Mouse (Mus musculus): ENCODE results near the gene Dnah7a. TPM values are rescaled to one million over a fixed set of nuclear protein-coding genes. Genes with fewer than 3 reads are reported as not detected.

The Dnah7a gene
- total RNA-seq, 1 experiment: 0.98 TPM

- Histone ChIP-seq H3K4me3 (ENCODE audit: insufficient read depth in 1 of 2, low read depth in 1 of 2, low read length in 2 of 2, poor library complexity in 1 of 2, severe bottlenecking in 1 of 2) (no peak overlapping the region), H3K4me1 (ENCODE audit: control insufficient read depth in 2 of 2, insufficient read depth in 2 of 2, low read length in 2 of 2, poor library complexity in 1 of 2) (no peaks in the 10 kb centered on the region), H3K36me3 (ENCODE audit: control insufficient read depth, insufficient read depth, low read length, poor library complexity, severe bottlenecking) (no peaks in the 10 kb centered on the region), H3K9ac (ENCODE audit: insufficient read depth, low read depth, low read length, poor library complexity, severe bottlenecking) (no peak overlapping the region), H3K9me3 (ENCODE audit: control insufficient read depth, insufficient read depth, low read depth, low read length) (no peaks in the 10 kb centered on the region), H3K27ac (ENCODE audit: insufficient read depth, low read depth, low read length, poor library complexity, severe bottlenecking) (no peak overlapping the region)
- in situ Hi-C loops (cut with MboI; ENCODE audit: low sequenced_read_pairs in 2 of 2, unreplicated experiment in 2 of 2): no loop called here
- TF ChIP-seq CHD2 (IDR thresholded peaks at IDR 0.05; ENCODE audit: low read depth, low read length) (no peak), MAFK (IDR thresholded peaks at IDR 0.05; ENCODE audit: insufficient read depth, low read depth, low read length) (no peak), ZNF384 (IDR thresholded peaks at IDR 0.05; ENCODE audit: low read depth, low read length) (no peak), HCFC1 (IDR thresholded peaks at IDR 0.05; ENCODE audit: borderline replicate concordance, insufficient read depth, low read length) (no peak), ZC3H11A (IDR thresholded peaks at IDR 0.05; ENCODE audit: borderline replicate concordance, low read depth, low read length) (no peak)
- no peak for DNase-seq (ENCODE audit: low read depth, low spot score)
These were observed 20.3 kb upstream of the Dnah7a start for GRCm38 (mm10) chr1:53726883-53727282.

GRCm38 (mm10) chr1:53721353-53721752, 14.8 kb upstream of the Dnah7a start:
- Histone ChIP-seq H3K36me3 (ENCODE audit: control insufficient read depth, insufficient read depth, low read length, poor library complexity, severe bottlenecking) (no peaks in the 10 kb centered on the region; the same call in 1 of the 2 replicates), H3K9me3 (ENCODE audit: control insufficient read depth, insufficient read depth, low read depth, low read length) (no peaks in the 10 kb centered on the region), H3K4me1 (ENCODE audit: control insufficient read depth in 2 of 2, insufficient read depth in 2 of 2, low read length in 2 of 2, poor library complexity in 1 of 2) (no peaks in the 10 kb centered on the region), H3K4me3 (ENCODE audit: insufficient read depth in 1 of 2, low read depth in 1 of 2, low read length in 2 of 2, poor library complexity in 1 of 2, severe bottlenecking in 1 of 2) (no peak overlapping the region), H3K9ac (ENCODE audit: insufficient read depth, low read depth, low read length, poor library complexity, severe bottlenecking) (no peak overlapping the region), H3K27ac (ENCODE audit: insufficient read depth, low read depth, low read length, poor library complexity, severe bottlenecking) (no peak overlapping the region)
- no peak for DNase-seq (ENCODE audit: low read depth, low spot score)
- in situ Hi-C loops (cut with MboI; ENCODE audit: low sequenced_read_pairs in 2 of 2, unreplicated experiment in 2 of 2): loop anchor here (25.0 kb wide), 2 partner anchors 166 to 191 kb away; no protein-coding TSS in a partner anchor
- TF ChIP-seq HCFC1 (IDR thresholded peaks at IDR 0.05; ENCODE audit: borderline replicate concordance, insufficient read depth, low read length): no peak

DNA sequence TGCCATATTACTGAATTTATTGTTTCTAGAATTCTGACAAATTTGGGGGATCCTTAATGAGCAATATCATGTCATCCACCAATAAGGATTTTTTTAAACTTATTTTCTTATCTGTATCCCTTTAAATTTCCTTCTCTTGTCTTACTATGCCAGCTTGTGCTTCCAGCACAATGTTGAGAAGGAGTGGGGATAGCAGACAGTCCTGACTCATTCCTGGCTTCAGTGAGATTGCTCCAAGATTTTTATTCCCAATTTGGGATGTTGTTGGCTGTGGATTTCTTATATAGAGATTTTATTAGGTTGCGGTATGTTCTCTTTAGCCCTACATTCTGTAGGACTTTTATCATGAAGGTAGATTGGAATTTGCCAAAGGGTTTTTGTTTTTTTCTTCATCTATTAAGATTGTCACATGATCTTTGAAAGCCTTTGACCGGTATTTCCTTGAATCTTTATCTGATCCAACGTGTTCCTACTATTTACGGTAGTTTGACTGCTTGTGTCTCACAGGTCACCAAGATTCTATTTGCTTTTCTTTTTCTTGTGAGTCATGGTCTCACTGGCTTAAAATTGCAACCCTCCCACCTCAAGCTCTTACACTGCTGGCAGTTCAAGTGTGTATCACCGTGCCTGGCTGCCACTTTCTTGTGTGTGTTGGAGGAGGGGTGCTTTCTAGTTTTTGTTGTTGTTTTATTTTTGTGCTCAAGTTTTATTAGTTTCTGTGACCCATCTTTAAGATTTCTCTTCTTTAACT, 14.2 kb upstream of the Dnah7a start:
- in situ Hi-C loops (cut with MboI; ENCODE audit: low sequenced_read_pairs in 2 of 2, unreplicated experiment in 2 of 2): loop anchor here (25.0 kb wide), 2 partner anchors 167 to 192 kb away; no protein-coding TSS in a partner anchor

DNA sequence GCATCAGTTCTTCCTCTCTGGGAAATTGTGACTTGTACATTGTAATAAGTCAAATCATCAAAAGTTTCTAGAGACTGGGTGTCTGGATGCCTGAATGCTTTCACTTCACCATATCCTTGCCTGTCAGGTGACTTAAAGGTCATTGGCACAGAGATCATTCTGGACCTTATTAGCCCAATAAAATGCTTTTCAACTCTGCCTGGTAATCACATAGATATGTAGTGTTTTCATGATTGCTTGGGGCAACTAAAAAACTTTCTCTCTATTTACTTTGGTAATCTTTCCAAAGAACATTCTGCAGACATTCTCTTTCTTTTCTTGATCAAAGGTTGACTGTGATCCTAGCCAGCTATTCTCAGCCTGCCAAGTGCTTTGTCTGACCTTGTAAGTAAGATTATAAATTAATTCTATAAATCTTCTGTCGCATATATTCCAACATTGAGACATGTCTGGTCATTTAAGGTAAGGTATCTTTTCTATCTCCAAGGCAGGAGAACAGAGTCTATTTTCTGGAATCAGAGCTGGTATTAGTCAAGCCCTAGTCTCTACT, 9.5 kb upstream of the Dnah7a start:
- TF ChIP-seq ZNF384 (IDR thresholded peaks at IDR 0.05; ENCODE audit: low read depth, low read length) (no peak), CHD2 (IDR thresholded peaks at IDR 0.05; ENCODE audit: low read depth, low read length) (no peak), HCFC1 (IDR thresholded peaks at IDR 0.05; ENCODE audit: borderline replicate concordance, insufficient read depth, low read length) (no peak), ZC3H11A (IDR thresholded peaks at IDR 0.05; ENCODE audit: borderline replicate concordance, low read depth, low read length) (no peak)
- no peak for DNase-seq (ENCODE audit: low read depth, low spot score)
- no peaks in the 10 kb centered on the region; a peak in 1 of 4 replicates for H3K4me1 ChIP-seq (ENCODE audit: control insufficient read depth in 2 of 2, insufficient read depth in 2 of 2, low read length in 2 of 2, poor library complexity in 1 of 2)
- no peak overlapping the region for H3K4me3 ChIP-seq (ENCODE audit: insufficient read depth in 1 of 2, low read depth in 1 of 2, low read length in 2 of 2, poor library complexity in 1 of 2, severe bottlenecking in 1 of 2)
- H3K27ac ChIP-seq (ENCODE audit: insufficient read depth, low read depth, low read length, poor library complexity, severe bottlenecking): no peak overlapping the region
- H3K36me3 ChIP-seq (ENCODE audit: control insufficient read depth, insufficient read depth, low read length, poor library complexity, severe bottlenecking): no peaks in the 10 kb centered on the region; the same call in 1 of the 2 replicates
- in situ Hi-C loops (cut with MboI; ENCODE audit: low sequenced_read_pairs in 2 of 2, unreplicated experiment in 2 of 2): loop anchor here (25.0 kb wide), 2 partner anchors 171 to 196 kb away; no protein-coding TSS in a partner anchor
- no peak overlapping the region for H3K9ac ChIP-seq (ENCODE audit: insufficient read depth, low read depth, low read length, poor library complexity, severe bottlenecking)
- no peaks in the 10 kb centered on the region for H3K9me3 ChIP-seq (ENCODE audit: control insufficient read depth, insufficient read depth, low read depth, low read length)

More for the DNA sequence above, 14.2 kb upstream of the Dnah7a start:
- TF ChIP-seq CHD2 (IDR thresholded peaks at IDR 0.05; ENCODE audit: low read depth, low read length): no peak
- TF ChIP-seq ZNF384 (IDR thresholded peaks at IDR 0.05; ENCODE audit: low read depth, low read length): no peak
- TF ChIP-seq MAFK (IDR thresholded peaks at IDR 0.05; ENCODE audit: insufficient read depth, low read depth, low read length): no peak
- no peak for TF ChIP-seq ZC3H11A (IDR thresholded peaks at IDR 0.05; ENCODE audit: borderline replicate concordance, low read depth, low read length)
- TF ChIP-seq HCFC1 (IDR thresholded peaks at IDR 0.05; ENCODE audit: borderline replicate concordance, insufficient read depth, low read length): no peak
- no peak overlapping the region for H3K9ac ChIP-seq (ENCODE audit: insufficient read depth, low read depth, low read length, poor library complexity, severe bottlenecking)
- no peaks in the 10 kb centered on the region; the same call in 1 of the 2 replicates for H3K36me3 ChIP-seq (ENCODE audit: control insufficient read depth, insufficient read depth, low read length, poor library complexity, severe bottlenecking)
- H3K4me1 ChIP-seq (ENCODE audit: control insufficient read depth in 2 of 2, insufficient read depth in 2 of 2, low read length in 2 of 2, poor library complexity in 1 of 2): no peaks in the 10 kb centered on the region
- no peak overlapping the region for H3K4me3 ChIP-seq (ENCODE audit: insufficient read depth in 1 of 2, low read depth in 1 of 2, low read length in 2 of 2, poor library complexity in 1 of 2, severe bottlenecking in 1 of 2)
- no peak for DNase-seq (ENCODE audit: low read depth, low spot score)
- H3K27ac ChIP-seq (ENCODE audit: insufficient read depth, low read depth, low read length, poor library complexity, severe bottlenecking): no peak overlapping the region
- no peaks in the 10 kb centered on the region for H3K9me3 ChIP-seq (ENCODE audit: control insufficient read depth, insufficient read depth, low read depth, low read length)
